Mouse (Mus musculus) frontal cortex, postnatal 14 days (tissue): ENCODE measurements around the gene Lactb.

Experiments used
- DNase-seq, 2 experiments: peaks; one replicate each; pipeline ENCODE4 v3.0.0; 2022; ENCODE audit warnings: low spot score in 2 of 2

The Lactb gene

GRCm38 (mm10) chr9:66980458-66980857 is 5.2 kb upstream of the Lactb start:
- peak in 1 of 2 experiments; percentile 80 for DNase-seq

GRCm38 (mm10) chr9:66978468-66978867 is 3.2 kb upstream of the Lactb start:
- DNase-seq = no peak

GRCm38 (mm10) chr9:66977982-66978381 is 2.7 kb upstream of the Lactb start:
- DNase-seq = no peak

GRCm38 (mm10) chr9:66977121-66977520 is 1.8 kb upstream of the Lactb start:
- no peak for DNase-seq

- DNase-seq = peak; percentile 62 to 65
Measured at GRCm38 (mm10) chr9:66974721-66975225, 511 bp downstream of the Lactb start.

- no peak for DNase-seq
Measured at GRCm38 (mm10) chr9:66971116-66971515, 4.2 kb downstream of the Lactb start.

GRCm38 (mm10) chr9:66967492-66967891 is 7.8 kb downstream of the Lactb start:
- no peak for DNase-seq

- DNase-seq = no peak
Measured at GRCm38 (mm10) chr9:66961478-66961877, 13.8 kb downstream of the Lactb start.

GRCm38 (mm10) chr9:66957451-66957850 is 17.8 kb downstream of the Lactb start:
- no peak for DNase-seq

GRCm38 (mm10) chr9:66952886-66953285 is 22.4 kb downstream of the Lactb start:
- DNase-seq = no peak

- no peak for DNase-seq
Measured at GRCm38 (mm10) chr9:66952321-66952720, 23.0 kb downstream of the Lactb start.

GRCm38 (mm10) chr9:66948536-66948935 is 26.7 kb downstream of the Lactb start:
- DNase-seq = no peak

GRCm38 (mm10) chr9:66945647-66946641 is 29.3 kb downstream of the Lactb start, which contains the start of gene Rps27l:
TSS of gene Rps27l (plus strand) at chr9:66946086.
- peak; percentile 77 to 81 for DNase-seq

GRCm38 (mm10) chr9:66945161-66945560 is 30.1 kb downstream of the Lactb start:
- no peak for DNase-seq

- no peak for DNase-seq
Measured at GRCm38 (mm10) chr9:66938836-66939235, 36.4 kb downstream of the Lactb start.

- no peak for DNase-seq
Measured at GRCm38 (mm10) chr9:66937507-66937906, 37.8 kb downstream of the Lactb start.

GRCm38 (mm10) chr9:66933869-66934808 is 41.1 kb downstream of the Lactb start:
- DNase-seq = no peak

GRCm38 (mm10) chr9:66930351-66930750 is 44.9 kb downstream of the Lactb start:
- DNase-seq = no peak

- DNase-seq = no peak
Measured at GRCm38 (mm10) chr9:66927696-66928402, 47.4 kb downstream of the Lactb start.

GRCm38 (mm10) chr9:66925853-66926252 is 49.4 kb downstream of the Lactb start:
- DNase-seq = no peak

GRCm38 (mm10) chr9:66922076-66922475 is 53.2 kb downstream of the Lactb start:
- DNase-seq = no peak
